In genomic region chr13:103806210-103806851, GRCm38 (mm10) we compare ENCODE assay signal across 10 mouse cellular contexts. TPM values are rescaled to one million over a fixed set of nuclear protein-coding genes. Genes with fewer than 3 reads are reported as not detected.
DNase-seq lines count a peak whose midpoint lies in the region; ATAC-seq lines count a peak whose summit lies in the region.
"Had no signal": no experiment of that assay in that cellular context is flagged by ENCODE, and none has a peak within 500 bp of the region (broad histone marks: within the 10 kb centered on the region; RNA-seq: fewer than 3 reads in every experiment).

No protein-coding gene starts in this region.

- no peaks in the 10 kb centered on the region for H3K9me3 ChIP-seq in embryonic facial prominence, embryonic 14.5 days (ENCODE audit: control insufficient read depth, low read length)
- no peaks in the 10 kb centered on the region for H3K9me3 ChIP-seq in embryonic facial prominence, embryonic 10.5 days
- no peaks in the 10 kb centered on the region for H3K9me3 ChIP-seq in neural tube, embryonic 14.5 days (ENCODE audit: control insufficient read depth, low read length)
- H3K9me3 ChIP-seq: heart, embryonic 15.5 days had no signal

- H3K27ac ChIP-seq in embryonic facial prominence, embryonic 14.5 days (replicated peaks; ENCODE audit: low read depth, low read length) = no peak overlapping the region; the same call in 1 of the 2 replicates
- H3K27ac ChIP-seq in embryonic facial prominence, embryonic 10.5 days (replicated peaks) = no peak overlapping the region
- peak overlapping the region; percentile 60 for H3K27ac ChIP-seq in neural tube, embryonic 14.5 days (ENCODE audit: low read depth, low read length)
- H3K27ac ChIP-seq: heart, embryonic 15.5 days had no signal

- no peak overlapping the region for H3K4me2 ChIP-seq in embryonic facial prominence, embryonic 14.5 days (ENCODE audit: low read depth, low read length)
- H3K4me2 ChIP-seq in neural tube, embryonic 14.5 days (ENCODE audit: low read depth, low read length) = no peak overlapping the region; the same call in 1 of the 2 replicates
- H3K4me2 ChIP-seq: heart, embryonic 15.5 days had no signal

- no peak overlapping the region for H3K9ac ChIP-seq in embryonic facial prominence, embryonic 14.5 days (ENCODE audit: low read depth, low read length)
- peak overlapping the region; percentile 21; the same call in 1 of the 2 replicates for H3K9ac ChIP-seq in neural tube, embryonic 14.5 days (replicated peaks; ENCODE audit: low read depth, low read length)
- H3K9ac ChIP-seq: heart, embryonic 15.5 days had no signal

- DNase-seq in embryonic facial prominence, embryonic 14.5 days (ENCODE audit: low spot score) = peak; percentile 35
- no peak for DNase-seq in embryonic facial prominence, embryonic 10.5 days (ENCODE audit: low spot score)
- peak; percentile 63 to 73 for DNase-seq in layer of hippocampus, adult 8-10 months (ENCODE audit: low spot score in 2 of 2)
- DNase-seq in kidney, postnatal 25 days = no peak
- no peak for DNase-seq in adrenal gland, postnatal 36 days
- DNase-seq in urinary bladder, postnatal 14 days (ENCODE audit: low spot score) = no peak

- no peaks in the 10 kb centered on the region for H3K4me1 ChIP-seq in embryonic facial prominence, embryonic 14.5 days (ENCODE audit: control insufficient read depth, insufficient read depth, low read length)
- peaks cover 15% of the 10 kb centered on the region for H3K4me1 ChIP-seq in embryonic facial prominence, embryonic 10.5 days
- H3K4me1 ChIP-seq in neural tube, embryonic 14.5 days (ENCODE audit: control insufficient read depth, insufficient read depth, low read length) = peaks cover 7% of the 10 kb centered on the region

- WGBS in embryonic facial prominence, embryonic 14.5 days = 53% methylated on average over 6 of the region's 6 CpGs
- WGBS in embryonic facial prominence, embryonic 10.5 days = 49% methylated on average over 6 of the region's 6 CpGs
- WGBS in neural tube, embryonic 14.5 days = 14% methylated on average over 6 of the region's 6 CpGs

- no peaks in the 10 kb centered on the region for H3K36me3 ChIP-seq in embryonic facial prominence, embryonic 14.5 days (ENCODE audit: control insufficient read depth, insufficient read depth, low read length)
- H3K36me3 ChIP-seq in embryonic facial prominence, embryonic 10.5 days (replicated peaks) = no peaks in the 10 kb centered on the region
- no peaks in the 10 kb centered on the region for H3K36me3 ChIP-seq in neural tube, embryonic 14.5 days (ENCODE audit: control insufficient read depth, insufficient read depth, low read length)
- H3K36me3 ChIP-seq: heart, embryonic 15.5 days had no signal

- peak; percentile 80; the same call in 1 of the 2 replicates for ATAC-seq in embryonic facial prominence, embryonic 14.5 days (ENCODE audit: low read depth)
- ATAC-seq in erythroid progenitor cell, adult 5-6 weeks (replicated peaks; ENCODE audit: low FRiP score, poor library complexity, severe bottlenecking) = peak; percentile 19; the same call in 1 of the 2 replicates
- peak; percentile 90 for ATAC-seq in neural tube, embryonic 14.5 days (ENCODE audit: low read depth)

- no peak overlapping the region for H3K4me3 ChIP-seq in embryonic facial prominence, embryonic 14.5 days (ENCODE audit: low read depth, low read length)
- no peak overlapping the region for H3K4me3 ChIP-seq in embryonic facial prominence, embryonic 10.5 days
- no peak overlapping the region for H3K4me3 ChIP-seq in neural tube, embryonic 14.5 days (ENCODE audit: low read depth, low read length)
- H3K4me3 ChIP-seq: heart, embryonic 15.5 days; megakaryocyte, embryonic 14.5 days had no signal

- H3K27me3 ChIP-seq in embryonic facial prominence, embryonic 14.5 days (replicated peaks; ENCODE audit: control insufficient read depth, insufficient read depth, low read length) = no peaks in the 10 kb centered on the region
- H3K27me3 ChIP-seq in embryonic facial prominence, embryonic 10.5 days (replicated peaks; ENCODE audit: low read depth, poor library complexity, severe bottlenecking) = no peaks in the 10 kb centered on the region
- H3K27me3 ChIP-seq in neural tube, embryonic 14.5 days (ENCODE audit: control insufficient read depth, insufficient read depth, low read length) = no peaks in the 10 kb centered on the region
- H3K27me3 ChIP-seq: heart, embryonic 15.5 days; megakaryocyte, embryonic 14.5 days had no signal

RNA-seq across cellular contexts. Expression of gene Srek1, which starts 31.9 kb away (rescaled TPM):
- 76.0 and 79.5 TPM in 2 replicates for polyA plus RNA-seq in embryonic facial prominence, embryonic 14.5 days (2014; fragmentation: Nextera tagmentation; extraction: Ambion mirVana)
- polyA plus RNA-seq in embryonic facial prominence, embryonic 10.5 days (2016; fragmentation: Nextera tagmentation; extraction: Ambion mirVana) = 106 and 109 TPM in 2 replicates
- total RNA-seq in erythroid progenitor cell, adult 5-6 weeks (2015; ENCODE audit: low replicate concordance) = 28.9 and 34.6 TPM in 2 replicates
- total RNA-seq in erythroid progenitor cell, adult 5-6 weeks (2017; ENCODE audit: low replicate concordance) = 76.4 and 103 TPM in 2 replicates
- total RNA-seq in layer of hippocampus, adult 8-10 months (2022) = 100 to 1,000 TPM in 1 of 4 experiments, 10 to 100 TPM in 3; 77.7 to 109 (median 89.1) TPM
- polyA plus RNA-seq in neural tube, embryonic 14.5 days (2014; fragmentation: Nextera tagmentation; extraction: Ambion mirVana) = 93.1 and 98.8 TPM in 2 replicates
- 10 to 100 TPM; 45.5 to 65.9 TPM for total RNA-seq in adrenal gland, postnatal 36 days (2021)

Comparison
In these comparisons a context has a peak if more than half of its experiments do, and no peak if none do; other contexts are left out.
1. DNase-seq: peak in embryonic facial prominence, embryonic 14.5 days (single experiment) and layer of hippocampus, adult 8-10 months (2 of 2); none in embryonic facial prominence, embryonic 10.5 days (single experiment), kidney, postnatal 25 days (0 of 2), adrenal gland, postnatal 36 days (0 of 2) and urinary bladder, postnatal 14 days (single experiment).
2. ATAC-seq: peak in every context shown above with its lines; median percentile 90 in neural tube, embryonic 14.5 days; 80 in embryonic facial prominence, embryonic 14.5 days; 19 in erythroid progenitor cell, adult 5-6 weeks.